Mouse (Mus musculus) CH12.LX (cell line): ENCODE data around the gene Agtr1a.

Experiments
- CTCF ChIP-seq, 2 experiments: IDR thresholded peaks in 1 of 2; conservative IDR thresholded peaks in 1 of 2; 2 replicates each; pipeline ENCODE4 v1.5.1; 2011 to 2012; ENCODE audit warnings: low read depth in 2 of 2, low read length in 2 of 2, improper control_type of control experiment in 1 of 2, inconsistent platforms in 1 of 2, mild to moderate bottlenecking in 1 of 2, moderate library complexity in 1 of 2
- E2F4 ChIP-seq: IDR thresholded peaks from 2 replicates; pipeline ENCODE4 v1.6.1; 2011; ENCODE audit warnings: low read depth, low read length, improper control_type of control experiment; ENCODE audit not compliant: insufficient replicate concordance
- EP300 ChIP-seq: IDR thresholded peaks from 2 replicates; pipeline ENCODE4 v1.6.1; 2011; ENCODE audit warnings: low read length, improper control_type of control experiment
- MAFK ChIP-seq: IDR thresholded peaks from 2 replicates; pipeline ENCODE4 v1.6.1; 2011; ENCODE audit warnings: low read length, improper control_type of control experiment; ENCODE audit not compliant: insufficient replicate concordance
- RCOR1 ChIP-seq: conservative IDR thresholded peaks from 2 replicates; pipeline ENCODE4 v1.6.1; 2012; ENCODE audit warnings: low read depth, mild to moderate bottlenecking, inconsistent platforms, low read length, improper control_type of control experiment
- USF1 ChIP-seq: IDR thresholded peaks from 2 replicates; pipeline ENCODE4 v1.6.1; 2014; ENCODE audit warnings: low read depth, mild to moderate bottlenecking, inconsistent platforms, low read length, improper control_type of control experiment

- TF ChIP-seq EP300 (no peak), USF1 (no peak), CTCF (conservative IDR thresholded peaks at IDR 0.05 in 1 of 2, IDR thresholded peaks at IDR 0.05 in 1 of 2; ENCODE audit: low read depth in 2 of 2, low read length in 2 of 2) (no peak), RCOR1 (no peak), E2F4 (no peak), MAFK (no peak)
Observed at GRCm38 (mm10) chr13:30351966-30352365, 15.7 kb downstream of the Agtr1a start.
